Mouse (Mus musculus) heart, adult 2 months (tissue): ENCODE data around the gene Slc25a45. TPM values are rescaled to one million over a fixed set of nuclear protein-coding genes. Genes with fewer than 3 reads are reported as not detected.

Experiments
- DNase-seq, 2 experiments: peaks; one replicate each; pipeline ENCODE4 v3.0.0; 2021
- H3K27ac ChIP-seq: fragments of 200-600 bp; 2 replicates; pipeline ENCODE4 v1.8.1; 2022
- H3K27me3 ChIP-seq: fragments of 200-500 bp; 2 replicates; pipeline ENCODE4 v1.6.1; 2012; ENCODE audit warnings: mild to moderate bottlenecking, low read length, inconsistent platforms, mixed read lengths; ENCODE audit not compliant: control insufficient read depth, insufficient read depth
- H3K36me3 ChIP-seq: fragments of 200-500 bp; 2 replicates; pipeline ENCODE4 v1.6.1; 2012; ENCODE audit warnings: low read length, inconsistent platforms; ENCODE audit not compliant: control insufficient read depth, insufficient read depth
- H3K4me1 ChIP-seq: fragments of 200-500 bp; 2 replicates; pipeline ENCODE4 v1.6.1; 2011; ENCODE audit warnings: low read length; ENCODE audit not compliant: control insufficient read depth, insufficient read depth
- H3K4me3 ChIP-seq: fragments of 200-600 bp; 2 replicates; pipeline ENCODE4 v1.8.1; 2022
- H3K79me2 ChIP-seq: fragments of 200-500 bp; replicated peaks from 2 replicates; pipeline ENCODE4 v1.6.1; 2012; ENCODE audit warnings: mild to moderate bottlenecking, inconsistent platforms, low read length, moderate library complexity, mixed read lengths; ENCODE audit not compliant: control insufficient read depth, insufficient read depth
- H3K9ac ChIP-seq: fragments of 200-500 bp; 2 replicates; pipeline ENCODE4 v1.6.1; 2012; ENCODE audit warnings: low read depth, mild to moderate bottlenecking, control low read depth, inconsistent platforms, low read length, mixed read lengths
- CTCF ChIP-seq: fragments of 200-600 bp; IDR thresholded peaks from 2 replicates; pipeline ENCODE4 v1.8.1; 2022; ENCODE audit warnings: antibody characterized with exemption, mild to moderate bottlenecking, moderate library complexity
- EP300 ChIP-seq: fragments of 200-500 bp; IDR thresholded peaks from 2 replicates; pipeline ENCODE4 v1.6.1; 2011; ENCODE audit warnings: low read depth, low read length, control low read depth; ENCODE audit not compliant: insufficient read depth
- POLR2A ChIP-seq: fragments of 200-500 bp; IDR thresholded peaks from 2 replicates; pipeline ENCODE4 v1.6.1; 2011; ENCODE audit warnings: mild to moderate bottlenecking, low read depth, low read length, control low read depth; ENCODE audit not compliant: insufficient read depth
- WGBS: fragments of 180-500 bp; shearing (Covaris S2); methylation state at CpG from one replicate; pipeline ENCODE4 v1.1.7; 2018; 5-methylcytosine and 5-hydroxymethylcytosine counted together
- intact Hi-C: fragments of 180-260 bp; cut with DNase I; formaldehyde crosslinking; loops from one replicate; pipeline ENCODE4 v1.15.1; 2025
- polyA plus RNA-seq: library from polyadenylated mRNA; depleted of rRNA; stranded (reverse); fragments of >200 nt; gene quantifications from 2 replicates; pipeline ENCODE4 v1.2.3, GENCODE M21; 2012
- total RNA-seq, 2 experiments: library from RNA; stranded (reverse); gene quantifications; 2 replicates each; pipeline ENCODE4 v1.2.3; 2021

Slc25a45 gene
- total and polyA plus RNA-seq, 3 experiments = 2.8 to 7.9 (median 2.8) TPM

GRCm38 (mm10) chr19:5848826-5849672, 28.6 kb upstream of the Slc25a45 start:
- peaks cover 5% of the 10 kb centered on the region; the same call in 1 of the 2 replicates for H3K36me3 ChIP-seq
- intact Hi-C loops = no loop called here
- H3K79me2 ChIP-seq = 0 out of 2 replicates have a peak, but pooled peaks cover 1% of the 10 kb centered on the region
- H3K27ac ChIP-seq = peak overlapping the region; percentile 100
- 11% methylated on average over 13 of the region's 13 CpGs for WGBS
- peak; percentile 11; the same call in 1 of the 2 replicates for TF ChIP-seq CTCF
- peak; percentile 81 for TF ChIP-seq EP300
- TF ChIP-seq POLR2A = peak; percentile 70
- H3K9ac ChIP-seq = peak overlapping the region; percentile 75
- H3K4me3 ChIP-seq = peak overlapping the region; percentile 52
- H3K4me1 ChIP-seq = peaks cover 34% of the 10 kb centered on the region
- H3K27me3 ChIP-seq = no peaks in the 10 kb centered on the region
- DNase-seq = peak; percentile 69 to 76

- peaks cover 5% of the 10 kb centered on the region; the same call in 1 of the 2 replicates for H3K36me3 ChIP-seq
- TF ChIP-seq EP300 (peak; percentile 100), POLR2A (peak; percentile 78), CTCF (no peak; the same call in 1 of the 2 replicates)
- H3K27me3 ChIP-seq = no peaks in the 10 kb centered on the region
- peak overlapping the region; percentile 100 for H3K27ac ChIP-seq
- peak overlapping the region; percentile 52 for H3K4me3 ChIP-seq
- intact Hi-C loops = loop anchor here (1.0 to 5.0 kb wide), 2 partner anchors 57 to 123 kb away; partner anchors contain the start of genes Ehbp1l1 and Fam89b
- peak overlapping the region; percentile 33 for H3K9ac ChIP-seq
- WGBS = 7% methylated on average over 11 of the region's 11 CpGs
- H3K79me2 ChIP-seq = no peaks in the 10 kb centered on the region
- DNase-seq = peak; percentile 94 to 96
- peaks cover 34% of the 10 kb centered on the region for H3K4me1 ChIP-seq
These were observed 27.6 kb upstream of the Slc25a45 start for GRCm38 (mm10) chr19:5849843-5850527.

- TF ChIP-seq CTCF (no peak), EP300 (no peak), POLR2A (no peak)
- H3K4me3 ChIP-seq = no peak overlapping the region
These were observed 26.7 kb upstream of the Slc25a45 start for GRCm38 (mm10) chr19:5850860-5851259.

GRCm38 (mm10) chr19:5851481-5851971, 26.1 kb upstream of the Slc25a45 start:
- H3K36me3 ChIP-seq = peaks cover 5% of the 10 kb centered on the region; the same call in 1 of the 2 replicates
- intact Hi-C loops = loop anchor here (5.0 kb wide), 1 partner anchor 124 kb away; the partner anchor contains the start of genes Ehbp1l1 and Fam89b
- H3K4me1 ChIP-seq = peaks cover 34% of the 10 kb centered on the region
- no peak for TF ChIP-seq CTCF
- WGBS = 3% methylated on average over 5 of the region's 5 CpGs
- H3K27me3 ChIP-seq = no peaks in the 10 kb centered on the region
- H3K9ac ChIP-seq = peak overlapping the region; percentile 27
- peak; percentile 44 to 52 for DNase-seq
- no peaks in the 10 kb centered on the region for H3K79me2 ChIP-seq
- H3K4me3 ChIP-seq = no peak overlapping the region; the same call in 1 of the 2 replicates
- H3K27ac ChIP-seq = peak overlapping the region; percentile 100

More at GRCm38 (mm10) chr19:5850860-5851259, 26.7 kb upstream of the Slc25a45 start:
- Histone ChIP-seq H3K27ac (peak overlapping the region; percentile 100), H3K36me3 (peaks cover 5% of the 10 kb centered on the region; the same call in 1 of the 2 replicates), H3K79me2 (no peaks in the 10 kb centered on the region), H3K27me3 (no peaks in the 10 kb centered on the region), H3K9ac (0 out of 2 replicates have a peak overlapping the region, but pooled peaks have one; percentile 18), H3K4me1 (peaks cover 34% of the 10 kb centered on the region)
- 73% methylated on average over 3 of the region's 3 CpGs for WGBS
- no peak for DNase-seq
- intact Hi-C loops = loop anchor here (1.0 to 5.0 kb wide), 2 partner anchors 58 to 124 kb away; partner anchors contain the start of genes Ehbp1l1 and Fam89b

GRCm38 (mm10) chr19:5852035-5852722, 25.4 kb upstream of the Slc25a45 start:
- peak overlapping the region; percentile 27 for H3K9ac ChIP-seq
- peaks cover 33% of the 10 kb centered on the region for H3K4me1 ChIP-seq
- peak in 1 of 2 experiments; percentile 26 for DNase-seq
- no peak overlapping the region for H3K4me3 ChIP-seq
- TF ChIP-seq POLR2A = no peak
- no peak for TF ChIP-seq EP300
- no peak for TF ChIP-seq CTCF
- no peaks in the 10 kb centered on the region for H3K27me3 ChIP-seq
- intact Hi-C loops = loop anchor here (5.0 kb wide), 1 partner anchor 125 kb away; the partner anchor contains the start of genes Ehbp1l1 and Fam89b
- H3K36me3 ChIP-seq = peaks cover 5% of the 10 kb centered on the region; the same call in 1 of the 2 replicates
- no peaks in the 10 kb centered on the region for H3K79me2 ChIP-seq
- H3K27ac ChIP-seq = peak overlapping the region; percentile 100
- 54% methylated on average over 12 of the region's 12 CpGs for WGBS
